Comparison of ENCODE assay signal across 9 mouse cellular contexts in the genomic region with DNA sequence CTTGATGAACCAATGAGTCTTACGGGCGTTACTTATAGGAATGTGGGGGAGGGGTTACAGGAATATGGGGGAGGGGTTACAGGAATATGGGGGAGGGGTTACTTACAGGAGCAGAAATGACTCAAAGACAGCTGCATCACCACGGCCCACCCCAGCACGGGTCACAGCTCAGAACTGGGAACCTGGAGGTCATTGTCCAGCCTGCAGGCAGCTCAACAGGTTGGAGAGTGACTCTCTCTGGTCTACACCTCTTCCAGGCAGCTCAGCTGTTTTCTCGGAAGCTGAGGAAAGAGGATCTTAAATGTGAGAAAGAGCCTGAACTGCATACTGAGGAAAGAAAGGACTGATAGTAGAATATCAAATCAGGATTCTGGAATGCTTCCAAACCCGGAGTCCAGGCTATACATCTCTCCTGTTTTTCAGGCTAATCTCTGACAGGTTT. TPM values are rescaled to one million over a fixed set of nuclear protein-coding genes. Genes with fewer than 3 reads are reported as not detected.
A peak's percentile ranks its signal among the peaks of the same experiment; 100 is the strongest.
DNase-seq lines count a peak whose midpoint lies in the region; ATAC-seq and TF ChIP-seq lines count a peak whose summit lies in the region.
"Had no signal": no experiment of that assay in that cellular context is flagged by ENCODE, and none has a peak within 500 bp of the region (broad histone marks: within the 10 kb centered on the region; RNA-seq: fewer than 3 reads in every experiment).

No protein-coding gene starts in this region.

- TF ChIP-seq POLR2A in kidney, adult 2 months (IDR thresholded peaks at IDR 0.05; ENCODE audit: low read depth, low read length) = no peak

- no peaks in the 10 kb centered on the region for H3K9me3 ChIP-seq in erythroblast, embryonic 14.5 days (ENCODE audit: control insufficient read depth, low read length)
- H3K9me3 ChIP-seq in forebrain, embryonic 11.5 days (ENCODE audit: control insufficient read depth, low read length) = no peaks in the 10 kb centered on the region
- no peaks in the 10 kb centered on the region for H3K9me3 ChIP-seq in midbrain, embryonic 10.5 days (replicated peaks)

- no peaks in the 10 kb centered on the region for H3K36me3 ChIP-seq in erythroblast, embryonic 14.5 days (ENCODE audit: control insufficient read depth)
- H3K36me3 ChIP-seq in forebrain, embryonic 11.5 days (ENCODE audit: control insufficient read depth, insufficient read depth, low read length) = no peaks in the 10 kb centered on the region
- no peaks in the 10 kb centered on the region for H3K36me3 ChIP-seq in kidney, adult 2 months (ENCODE audit: control insufficient read depth, insufficient read depth, low read length)
- no peaks in the 10 kb centered on the region for H3K36me3 ChIP-seq in midbrain, embryonic 10.5 days

- peaks cover 2% of the 10 kb centered on the region; the same call in 1 of the 2 replicates for H3K27me3 ChIP-seq in erythroblast, embryonic 14.5 days (ENCODE audit: control insufficient read depth)
- H3K27me3 ChIP-seq in forebrain, embryonic 11.5 days (ENCODE audit: control insufficient read depth, insufficient read depth, low read length) = no peaks in the 10 kb centered on the region
- no peaks in the 10 kb centered on the region for H3K27me3 ChIP-seq in kidney, adult 2 months (replicated peaks; ENCODE audit: control insufficient read depth, insufficient read depth, low read length)
- H3K27me3 ChIP-seq in midbrain, embryonic 10.5 days (ENCODE audit: low read depth, poor library complexity, severe bottlenecking) = no peaks in the 10 kb centered on the region
- H3K27me3 ChIP-seq: Patski had no signal

- no peak for ATAC-seq in erythroblast, adult 5-6 weeks (replicated peaks; ENCODE audit: low FRiP score, poor library complexity, severe bottlenecking)
- no peak for ATAC-seq in forebrain, embryonic 11.5 days (replicated peaks; ENCODE audit: low FRiP score)
- ATAC-seq: Patski had no signal

- peak overlapping the region; percentile 66 for H3K4me3 ChIP-seq in erythroblast, embryonic 14.5 days (replicated peaks)
- H3K4me3 ChIP-seq in forebrain, embryonic 11.5 days (ENCODE audit: low read depth, low read length) = peak overlapping the region; percentile 12
- H3K4me3 ChIP-seq in kidney, adult 2 months (ENCODE audit: insufficient read depth, low read depth, low read length) = no peak overlapping the region
- peak overlapping the region; percentile 49 for H3K4me3 ChIP-seq in midbrain, embryonic 10.5 days

- no peak for TF ChIP-seq CTCF in kidney, adult 2 months (conservative IDR thresholded peaks at IDR 0.05; ENCODE audit: insufficient read depth, insufficient read length, low read depth, low read length)

- peak overlapping the region; percentile 53; the same call in 1 of the 2 replicates for H3K9ac ChIP-seq in forebrain, embryonic 11.5 days (ENCODE audit: low read length)

- peak overlapping the region; percentile 43; the same call in 1 of the 2 replicates for H3K4me2 ChIP-seq in forebrain, embryonic 11.5 days (ENCODE audit: low read depth, low read length, severe bottlenecking)

- H3K4me1 ChIP-seq in erythroblast, embryonic 14.5 days (ENCODE audit: control insufficient read depth) = peaks cover 38% of the 10 kb centered on the region
- H3K4me1 ChIP-seq in forebrain, embryonic 11.5 days (replicated peaks; ENCODE audit: control insufficient read depth, insufficient read depth, low read length) = no peaks in the 10 kb centered on the region
- H3K4me1 ChIP-seq in kidney, adult 2 months (ENCODE audit: control insufficient read depth, insufficient read depth, low read length) = peaks cover 4% of the 10 kb centered on the region; the same call in 1 of the 2 replicates
- H3K4me1 ChIP-seq in midbrain, embryonic 10.5 days = peaks cover 13% of the 10 kb centered on the region

- H3K27ac ChIP-seq in forebrain, embryonic 11.5 days (ENCODE audit: low read depth, low read length) = no peak overlapping the region; the same call in 1 of the 2 replicates
- 0 out of 2 replicates have a peak overlapping the region, but pooled peaks have one; percentile 29 for H3K27ac ChIP-seq in kidney, adult 2 months (ENCODE audit: insufficient read depth, low read depth, low read length)
- peak overlapping the region; percentile 96 for H3K27ac ChIP-seq in midbrain, embryonic 10.5 days (replicated peaks)

- 36% methylated on average over 6 of the region's 6 CpGs for WGBS in forebrain, embryonic 11.5 days
- WGBS in kidney, adult 2 months = 3% methylated on average over 6 of the region's 6 CpGs
- whole genome bisulfite sequencing in midbrain, embryonic 10.5 days = 40% methylated on average over 6 of the region's 6 CpGs

- peak; percentile 58 for DNase-seq in ZHBTc4 (ENCODE audit: low read depth, low spot score)
- peak; percentile 61 for DNase-seq in forebrain, embryonic 11.5 days (ENCODE audit: low spot score)
- peak; percentile 57 for DNase-seq in kidney, adult 2 months
- peak; percentile 35 for DNase-seq in midbrain, embryonic 10.5 days (ENCODE audit: low spot score)
- no peak for DNase-seq in ovary, adult 18-20 months (ENCODE audit: low spot score)
- DNase-seq in frontal cortex, postnatal 36 days (ENCODE audit: low spot score in 2 of 2) = no peak

RNA-seq across cellular contexts. Expression of a gene that starts 16.9 kb away (rescaled TPM):
- not detected in 2 replicates for polyA plus RNA-seq in erythroblast, embryonic 14.5 days (2012)
- not detected in 2 replicates for total RNA-seq in erythroblast, adult 5-6 weeks (2015; ENCODE audit: low replicate concordance)
- 0.34 and 0.42 TPM in 2 replicates for total RNA-seq in erythroblast, adult 5-6 weeks (2017; ENCODE audit: low replicate concordance)
- 0.33 and 0.61 TPM in 2 replicates for polyA plus RNA-seq in forebrain, embryonic 11.5 days (2014; fragmentation: Nextera tagmentation; extraction: Ambion mirVana)
- 0.08 and 0.34 TPM in 2 replicates for polyA plus RNA-seq in kidney, adult 2 months (2012; rRNA removed)
- 0.37 TPM in 1 of 2 replicates, not detected in the other for polyA plus RNA-seq in midbrain, embryonic 10.5 days (2016; fragmentation: Nextera tagmentation; extraction: Ambion mirVana)

RNA-seq across cellular contexts. Expression of a gene that starts 17.0 kb away (rescaled TPM):
- polyA plus RNA-seq in erythroblast, embryonic 14.5 days (2012) = 0.73 and 0.96 TPM in 2 replicates
- 0.19 and 3.8 TPM in 2 replicates for total RNA-seq in erythroblast, adult 5-6 weeks (2015; ENCODE audit: low replicate concordance)
- total RNA-seq in erythroblast, adult 5-6 weeks (2017; ENCODE audit: low replicate concordance) = 5.9 and 6.3 TPM in 2 replicates
- polyA plus RNA-seq in forebrain, embryonic 11.5 days (2014; fragmentation: Nextera tagmentation; extraction: Ambion mirVana) = 12.8 and 14.6 TPM in 2 replicates
- 0.46 and 0.77 TPM in 2 replicates for polyA plus RNA-seq in kidney, adult 2 months (2012; rRNA removed)
- polyA plus RNA-seq in midbrain, embryonic 10.5 days (2016; fragmentation: Nextera tagmentation; extraction: Ambion mirVana) = 13.1 and 15.1 TPM in 2 replicates

Comparison
In these comparisons a context has a peak if more than half of its experiments do, and no peak if none do; other contexts are left out.
1. DNase-seq: peak in ZHBTc4 (single experiment), forebrain, embryonic 11.5 days (single experiment), kidney, adult 2 months (single experiment) and midbrain, embryonic 10.5 days (single experiment); none in ovary, adult 18-20 months (single experiment) and frontal cortex, postnatal 36 days (0 of 2).